In the genomic region with DNA sequence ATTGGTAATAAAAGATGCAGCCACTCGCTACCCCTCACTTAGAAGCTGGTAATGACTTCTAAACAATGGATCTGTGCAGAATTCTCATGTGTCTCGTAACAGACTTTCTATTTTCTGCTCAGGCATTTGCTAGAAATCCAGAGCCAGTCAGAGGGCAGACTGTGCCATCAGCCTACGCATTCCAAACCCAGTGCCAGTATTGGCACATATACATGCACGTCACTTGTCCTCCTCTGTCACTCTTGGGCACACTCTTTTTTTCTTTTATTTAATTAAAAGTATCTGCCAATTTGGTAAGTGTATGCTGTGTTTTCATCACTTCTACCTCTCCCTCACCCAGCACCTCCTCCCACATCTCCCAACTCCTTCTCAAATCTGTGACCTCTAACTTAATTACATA, we compare ENCODE assay signal across 26 mouse cellular contexts.
DNase-seq lines count a peak whose midpoint lies in the region; ATAC-seq and TF ChIP-seq lines count a peak whose summit lies in the region.
"Had no signal": no experiment of that assay in that cellular context is flagged by ENCODE, and none has a peak within 500 bp of the region (broad histone marks: within the 10 kb centered on the region; RNA-seq: fewer than 3 reads in every experiment).

No protein-coding gene starts in this region.

- DNase-seq in layer of hippocampus, adult 18-20 months (ENCODE audit: low spot score in 2 of 2) = peak; percentile 25 to 62
- no peak for DNase-seq in layer of hippocampus, postnatal 10 days (ENCODE audit: low spot score in 2 of 2)
- DNase-seq in layer of hippocampus, adult 9-11 months = peak; percentile 66
- DNase-seq in frontal cortex, postnatal 14 days (ENCODE audit: low spot score in 2 of 2) = no peak
- DNase-seq in kidney, adult 2 months = no peak
- DNase-seq: adrenal gland, postnatal 25 days; cerebellum, adult 2 months; heart, postnatal 4 days; kidney, adult 9 months; kidney, postnatal 10 days; lung, postnatal 36 days; right cerebral cortex, postnatal 4 days; thymus, adult 2 months; thymus, postnatal 36 days had no signal

- H3K9ac ChIP-seq in heart, embryonic 15.5 days = no peak overlapping the region
- H3K9ac ChIP-seq in heart, embryonic 11.5 days (ENCODE audit: low read depth, low read length) = no peak overlapping the region
- H3K9ac ChIP-seq: forebrain, embryonic 12.5 days; hindbrain, embryonic 13.5 days; limb, embryonic 13.5 days; lung, embryonic 15.5 days; midbrain, embryonic 12.5 days; neural tube, embryonic 13.5 days had no signal

- no peak overlapping the region for H3K4me3 ChIP-seq in heart, embryonic 15.5 days
- H3K4me3 ChIP-seq in heart, embryonic 11.5 days (ENCODE audit: low read depth, low read length) = no peak overlapping the region
- H3K4me3 ChIP-seq in kidney, adult 2 months (ENCODE audit: insufficient read depth, low read depth, low read length) = no peak overlapping the region
- H3K4me3 ChIP-seq: erythroblast, embryonic 14.5 days; forebrain, embryonic 12.5 days; hindbrain, embryonic 13.5 days; limb, embryonic 13.5 days; lung, embryonic 15.5 days; midbrain, embryonic 12.5 days; neural tube, embryonic 13.5 days had no signal

- no peaks in the 10 kb centered on the region for H3K36me3 ChIP-seq in heart, embryonic 15.5 days
- H3K36me3 ChIP-seq in heart, embryonic 11.5 days (ENCODE audit: control insufficient read depth, insufficient read depth, low read length) = no peaks in the 10 kb centered on the region
- no peaks in the 10 kb centered on the region for H3K36me3 ChIP-seq in kidney, adult 2 months (ENCODE audit: control insufficient read depth, insufficient read depth, low read length)
- H3K36me3 ChIP-seq: forebrain, embryonic 12.5 days; hindbrain, embryonic 13.5 days; limb, embryonic 13.5 days; lung, embryonic 15.5 days; midbrain, embryonic 12.5 days; neural tube, embryonic 13.5 days had no signal

- no peaks in the 10 kb centered on the region for H3K9me3 ChIP-seq in heart, embryonic 15.5 days (replicated peaks)
- no peaks in the 10 kb centered on the region for H3K9me3 ChIP-seq in heart, embryonic 11.5 days (replicated peaks; ENCODE audit: control insufficient read depth, low read length)
- H3K9me3 ChIP-seq: forebrain, embryonic 12.5 days; hindbrain, embryonic 13.5 days; limb, embryonic 13.5 days; lung, embryonic 15.5 days; midbrain, embryonic 12.5 days; neural tube, embryonic 13.5 days had no signal

- peaks cover 11% of the 10 kb centered on the region; the same call in 1 of the 2 replicates for H3K4me1 ChIP-seq in heart, embryonic 15.5 days (replicated peaks)
- 0 out of 2 replicates have a peak, but pooled peaks cover 4% of the 10 kb centered on the region for H3K4me1 ChIP-seq in heart, embryonic 11.5 days (ENCODE audit: control insufficient read depth, insufficient read depth, low read length)
- no peaks in the 10 kb centered on the region for H3K4me1 ChIP-seq in kidney, adult 2 months (ENCODE audit: control insufficient read depth, insufficient read depth, low read length)
- H3K4me1 ChIP-seq: forebrain, embryonic 12.5 days; lung, embryonic 15.5 days had no signal

- no peaks in the 10 kb centered on the region for H3K27me3 ChIP-seq in heart, embryonic 15.5 days
- H3K27me3 ChIP-seq in heart, embryonic 11.5 days (ENCODE audit: control insufficient read depth, insufficient read depth, low read length) = no peaks in the 10 kb centered on the region
- H3K27me3 ChIP-seq in kidney, adult 2 months (replicated peaks; ENCODE audit: control insufficient read depth, insufficient read depth, low read length) = no peaks in the 10 kb centered on the region
- H3K27me3 ChIP-seq: forebrain, embryonic 12.5 days; hindbrain, embryonic 13.5 days; limb, embryonic 13.5 days; lung, embryonic 15.5 days; neural tube, embryonic 13.5 days had no signal

- no peak for TF ChIP-seq POLR2A in kidney, adult 2 months (IDR thresholded peaks at IDR 0.05; ENCODE audit: low read depth, low read length)

- ATAC-seq in heart, embryonic 15.5 days (replicated peaks; ENCODE audit: insufficient number of reproducible peaks, insufficient read depth, low FRiP score, low read depth) = no peak
- ATAC-seq in heart, embryonic 11.5 days (replicated peaks; ENCODE audit: insufficient number of reproducible peaks, low FRiP score, low TSS enrichment) = no peak
- ATAC-seq: intestine, embryonic 16.5 days had no signal

- no peak overlapping the region for H3K4me2 ChIP-seq in heart, embryonic 15.5 days
- no peak overlapping the region for H3K4me2 ChIP-seq in heart, embryonic 11.5 days
- H3K4me2 ChIP-seq: forebrain, embryonic 12.5 days; hindbrain, embryonic 13.5 days; limb, embryonic 13.5 days; liver, embryonic 11.5 days; lung, embryonic 15.5 days; midbrain, embryonic 12.5 days; neural tube, embryonic 13.5 days had no signal

- peak overlapping the region; percentile 27; the same call in 1 of the 2 replicates for H3K27ac ChIP-seq in heart, embryonic 15.5 days
- no peak overlapping the region for H3K27ac ChIP-seq in heart, embryonic 11.5 days (ENCODE audit: low read depth, low read length)
- no peak overlapping the region for H3K27ac ChIP-seq in kidney, adult 2 months (ENCODE audit: insufficient read depth, low read depth, low read length)
- H3K27ac ChIP-seq: forebrain, embryonic 12.5 days; hindbrain, embryonic 13.5 days; limb, embryonic 13.5 days; lung, embryonic 15.5 days; midbrain, embryonic 12.5 days; neural tube, embryonic 13.5 days; stomach, postnatal 0 days had no signal

- 58% methylated on average over 4 of the region's 4 CpGs for WGBS in heart, embryonic 15.5 days
- 76% methylated on average over 4 of the region's 4 CpGs for WGBS in heart, embryonic 11.5 days (ENCODE audit: insufficient replicate concordance)
- WGBS in kidney, adult 2 months = 88% methylated on average over 4 of the region's 4 CpGs

- TF ChIP-seq CTCF in kidney, adult 2 months (conservative IDR thresholded peaks at IDR 0.05; ENCODE audit: insufficient read depth, insufficient read length, low read depth, low read length) = no peak

Comparison
In these comparisons a context has a peak if more than half of its experiments do, and no peak if none do; other contexts are left out.
1. DNase-seq: peak in layer of hippocampus, adult 18-20 months (2 of 2) and layer of hippocampus, adult 9-11 months (single experiment); none in layer of hippocampus, postnatal 10 days (0 of 2), frontal cortex, postnatal 14 days (0 of 2) and kidney, adult 2 months (single experiment).